Mouse (Mus musculus): ENCODE measurements around the gene Card9.

DNA sequence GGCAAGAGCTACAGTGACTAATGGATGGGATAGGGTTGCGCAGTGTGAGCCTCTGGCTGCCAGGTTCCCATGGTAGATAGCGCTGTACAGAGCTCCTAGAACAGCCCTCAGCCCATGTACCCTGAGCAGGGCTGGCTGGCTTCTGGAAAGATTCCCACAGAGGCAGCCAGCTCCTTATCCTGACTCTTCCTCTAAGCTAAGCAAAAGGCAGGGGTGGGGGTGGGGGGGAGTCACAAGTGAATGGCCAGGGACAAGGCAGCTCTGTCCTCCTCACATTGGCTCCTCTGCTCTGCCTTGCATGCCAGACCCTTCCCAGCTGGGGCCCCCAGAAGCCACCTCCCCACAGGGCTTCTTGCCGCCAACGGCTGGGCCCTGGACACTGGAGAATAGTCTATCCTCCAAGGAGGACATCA lies 30.7 kb downstream of the Card9 start:
- no peak for TF ChIP-seq POLR2A (IDR thresholded peaks at IDR 0.05; ENCODE audit: low read depth, low read length)
- TF ChIP-seq CTCF (IDR thresholded peaks at IDR 0.05; ENCODE audit: extremely low read depth, insufficient read length, insufficient replicate concordance, low read depth, low read length): no peak

All from small intestine, adult 2 months (tissue).